Mouse (Mus musculus) frontal cortex, postnatal 25 days (tissue): Measurements from ENCODE around the gene Hist1h3a.
A peak's percentile ranks its signal among the peaks of the same experiment; 100 is the strongest.
"Not testable (repeated sequence)": the region's sequence is repeated elsewhere in the genome, so short reads cannot be mapped to it uniquely, and the experiment has no call there.

Experiments used
- DNase-seq, 2 experiments: peaks; one replicate each; pipeline ENCODE4 v3.0.0; 2022; ENCODE audit warnings: low spot score in 2 of 2

The Hist1h3a gene

DNA sequence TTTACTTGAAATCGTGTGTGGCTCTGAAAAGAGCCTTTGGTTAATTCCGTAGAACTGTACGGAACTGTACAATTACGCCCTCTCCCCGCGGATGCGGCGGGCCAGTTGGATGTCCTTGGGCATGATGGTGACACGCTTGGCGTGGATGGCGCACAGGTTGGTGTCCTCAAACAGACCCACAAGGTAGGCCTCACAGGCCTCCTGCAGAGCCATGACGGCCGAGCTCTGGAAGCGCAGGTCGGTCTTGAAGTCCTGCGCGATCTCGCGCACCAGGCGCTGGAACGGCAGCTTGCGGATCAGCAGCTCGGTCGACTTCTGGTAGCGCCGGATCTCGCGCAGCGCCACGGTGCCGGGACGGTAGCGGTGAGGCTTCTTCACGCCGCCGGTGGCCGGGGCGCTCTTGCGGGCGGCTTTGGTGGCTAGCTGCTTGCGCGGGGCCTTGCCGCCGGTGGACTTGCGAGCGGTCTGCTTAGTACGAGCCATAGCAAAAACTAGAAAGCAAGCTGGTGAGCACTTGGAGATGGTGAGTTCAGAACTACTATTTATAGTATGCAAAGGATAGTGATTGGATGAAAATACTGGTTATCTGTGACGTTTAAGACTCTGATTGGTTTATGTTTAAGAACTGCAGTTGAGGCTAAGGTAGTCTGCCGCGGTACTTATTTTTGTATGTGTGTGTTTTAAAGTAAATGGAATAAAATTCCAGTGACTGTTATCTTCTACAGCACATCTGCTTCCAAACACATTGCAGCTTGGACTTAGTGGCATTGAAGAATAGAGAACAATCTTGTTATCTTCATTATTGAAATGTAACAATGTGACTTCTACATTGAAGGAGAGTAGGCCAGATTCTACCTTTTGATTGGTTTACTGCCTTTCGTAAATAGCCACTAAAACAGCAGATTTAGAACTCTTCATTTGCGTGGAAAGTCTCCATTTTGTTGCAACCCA lies at the start of gene Hist1h3a:
Gene Hist1h3a, minus strand, starts transcription at position 516 of the 951 bp plus-strand sequence.
- DNase-seq: peak; percentile 30 to 35

DNA sequence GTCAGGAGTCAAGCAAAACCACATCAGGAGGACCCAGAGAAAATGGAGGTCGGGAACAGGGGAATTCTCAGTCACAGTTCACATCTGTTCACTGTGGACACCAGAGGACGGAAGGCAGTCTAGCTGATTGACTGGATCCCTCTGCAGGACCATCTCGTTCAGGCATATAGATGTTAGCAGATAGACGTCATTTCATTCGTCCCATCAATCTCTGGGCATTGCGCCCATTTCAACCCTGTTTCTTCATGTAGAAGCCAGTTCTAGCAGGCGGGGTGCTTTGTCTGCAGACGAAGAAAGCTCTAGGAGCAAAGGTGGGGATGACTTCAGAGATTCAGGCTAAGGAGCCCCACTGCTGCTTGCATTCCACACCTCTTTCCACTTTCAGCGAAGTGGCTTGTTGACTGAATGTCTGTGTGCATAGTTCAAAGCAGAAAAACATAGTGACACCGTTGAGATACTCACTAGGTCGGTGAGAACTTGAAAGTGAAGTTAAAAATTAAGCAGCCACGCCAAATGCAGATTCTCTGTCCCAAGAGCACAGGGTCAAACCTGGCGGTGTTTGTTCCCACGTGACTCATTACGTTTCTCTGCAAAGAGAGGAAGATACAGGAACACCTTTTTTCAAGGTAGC lies 44.4 kb upstream of the Hist1h3a start, which contains the start of gene Slc17a2:
Gene Slc17a2, plus strand, starts transcription at position 572 of the 631 bp plus-strand sequence.
- DNase-seq: no peak

DNA sequence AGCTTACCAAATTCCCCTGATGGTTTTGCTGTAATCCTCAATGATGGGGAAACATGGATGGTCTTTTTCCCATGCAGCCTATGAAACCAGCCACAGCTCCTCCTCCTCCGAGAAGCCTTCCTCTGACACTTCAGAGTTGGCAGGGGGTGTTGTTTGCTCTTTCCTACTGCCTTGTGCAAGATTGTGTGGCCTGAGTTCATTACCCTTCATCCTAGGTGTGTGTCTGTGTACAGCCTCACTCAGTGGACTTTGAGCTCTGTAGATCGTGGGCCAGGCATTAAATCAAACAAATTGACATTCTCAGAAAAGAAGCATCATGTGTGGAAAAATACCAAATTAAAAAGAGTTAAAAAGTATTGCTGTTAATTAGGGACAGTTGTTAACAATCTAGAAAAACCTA lies 42.3 kb upstream of the Hist1h3a start:
- DNase-seq: no peak

DNA sequence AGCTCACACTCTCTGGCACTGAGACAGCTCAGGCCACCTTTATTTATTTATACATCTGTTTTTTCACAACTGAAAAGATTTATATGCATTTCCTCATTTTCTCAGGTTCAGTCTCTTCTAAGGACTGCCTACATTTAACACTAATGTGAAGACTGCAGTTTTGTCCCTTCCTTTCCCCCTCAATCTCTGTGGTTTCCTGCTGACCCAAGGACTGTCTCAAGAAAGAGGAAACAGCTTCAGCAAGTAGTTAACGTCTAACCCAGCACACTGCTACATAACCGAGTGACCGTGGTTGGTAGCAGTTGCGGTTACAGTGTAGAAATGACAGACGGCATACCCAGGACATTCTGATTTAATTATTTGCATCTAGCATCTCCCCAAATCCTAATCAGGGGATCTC lies 37.2 kb upstream of the Hist1h3a start:
- no peak for DNase-seq

DNA sequence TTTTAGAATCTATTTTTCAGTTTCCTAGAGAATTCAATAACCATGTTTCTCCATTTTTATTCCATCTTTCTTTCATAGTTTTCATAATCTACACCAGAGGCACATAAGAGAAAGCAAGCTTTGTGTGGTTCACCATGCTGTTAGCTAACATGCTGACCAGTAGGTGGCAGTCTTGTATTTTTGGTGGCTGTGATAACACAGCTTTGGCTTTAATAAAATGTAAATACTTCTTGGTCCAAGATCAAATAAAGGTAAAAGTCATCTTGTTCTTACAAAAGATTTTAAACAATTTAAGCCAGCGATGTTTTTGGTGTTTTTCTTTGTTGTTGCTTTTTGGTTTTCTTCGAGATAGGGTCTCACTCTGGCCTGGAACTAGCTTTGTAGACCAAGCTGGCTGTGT lies 30.3 kb upstream of the Hist1h3a start:
- peak in 1 of 2 experiments; percentile 7 for DNase-seq

DNA sequence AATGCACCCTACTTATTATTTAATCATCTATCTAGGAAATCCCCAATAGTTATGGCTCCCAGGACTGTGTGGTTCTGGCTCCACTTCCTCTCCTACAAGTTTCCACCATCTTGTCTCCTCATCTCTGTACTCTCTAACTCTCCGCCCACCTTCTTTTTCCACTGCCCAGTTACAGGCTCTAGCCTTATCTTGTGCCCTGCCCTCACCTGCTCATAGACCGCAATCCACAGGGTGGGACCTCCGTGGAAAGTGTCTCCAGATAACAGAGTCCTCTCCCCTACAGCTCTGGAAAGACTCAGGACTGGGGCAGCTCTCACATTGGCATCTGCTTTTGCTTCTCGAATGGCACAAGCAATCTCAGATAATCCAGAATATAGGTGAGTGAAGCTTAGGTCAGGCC lies 16.8 kb upstream of the Hist1h3a start:
- DNase-seq: no peak

DNA sequence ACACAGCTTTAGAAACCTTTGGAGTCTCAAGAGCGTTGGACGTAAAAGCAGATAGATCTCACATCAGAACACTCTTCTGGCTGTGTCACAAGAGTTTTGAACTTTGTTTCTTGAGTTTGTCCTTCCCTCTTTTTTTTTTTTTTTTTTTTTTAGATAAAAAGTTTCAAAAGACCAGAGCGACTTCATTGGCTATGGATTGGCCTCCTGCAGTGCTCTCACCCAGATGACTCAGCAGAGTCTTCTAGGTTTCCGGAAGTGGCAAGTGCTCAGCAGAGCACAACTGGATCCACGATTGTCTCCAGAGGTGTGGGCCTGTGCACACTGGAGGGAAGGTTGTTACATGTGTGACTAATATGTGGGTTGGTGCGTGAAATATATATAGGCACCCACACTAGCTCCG lies 16.2 kb upstream of the Hist1h3a start:
- no peak for DNase-seq

DNA sequence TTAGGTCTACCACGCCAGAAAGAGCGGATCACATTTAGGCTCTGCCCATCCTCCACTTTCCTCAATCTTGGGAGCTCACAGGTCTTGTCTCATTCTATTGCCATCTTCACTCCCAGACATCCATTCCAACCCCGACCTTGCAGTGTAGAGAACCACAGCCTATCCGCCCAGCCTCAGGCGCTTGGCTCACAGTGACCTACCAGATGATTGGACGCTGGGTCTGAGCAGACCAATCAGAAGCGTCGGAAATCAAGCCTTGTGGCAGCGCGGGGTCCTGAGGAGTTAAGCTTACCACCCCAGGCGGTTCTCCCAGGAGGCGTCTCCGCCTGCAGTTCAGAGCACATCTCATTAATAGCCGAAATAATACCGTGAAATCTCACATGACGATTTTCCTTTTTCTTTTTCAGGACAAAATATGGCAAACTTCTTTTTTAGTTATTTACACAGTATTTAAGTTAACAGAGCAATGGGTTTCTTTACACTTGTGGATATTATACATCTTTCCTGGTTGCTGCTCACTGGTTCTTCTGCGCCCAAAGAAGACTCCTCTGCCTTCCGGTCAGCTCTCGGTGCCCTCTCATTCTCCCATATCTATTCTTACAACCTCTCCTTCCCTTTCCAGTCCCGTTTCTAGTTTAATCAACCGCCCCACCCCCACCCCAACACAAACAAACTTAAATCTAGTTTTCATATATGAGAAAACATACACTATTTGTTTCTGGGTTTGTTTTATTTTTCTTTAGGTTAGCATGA lies 10.6 kb upstream of the Hist1h3a start:
- DNase-seq: no peak

DNA sequence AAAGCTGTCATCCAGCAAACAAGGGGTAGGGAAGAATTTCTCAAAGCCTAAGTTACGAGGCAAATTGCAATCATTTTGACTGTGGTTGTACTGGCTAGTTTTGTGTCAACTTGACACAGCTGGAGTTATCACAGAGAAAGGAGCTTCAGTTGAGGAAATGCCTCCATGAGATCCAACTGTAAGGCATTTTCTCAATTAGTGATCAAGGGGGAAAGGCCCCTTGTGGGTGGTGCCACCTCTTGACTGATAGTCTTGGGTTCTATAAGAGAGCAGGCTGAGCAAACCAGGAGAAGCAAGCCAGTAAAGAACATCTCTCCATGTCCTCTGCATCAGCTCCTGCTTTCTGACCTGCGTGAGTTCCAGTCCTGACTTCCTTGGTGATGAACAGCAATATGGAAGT lies 7.4 kb upstream of the Hist1h3a start, which contains the start of gene Trim38:
Gene Trim38, plus strand, starts transcription at position 301 of the 400 bp plus-strand sequence.
- DNase-seq: not testable (repeated sequence)

DNA sequence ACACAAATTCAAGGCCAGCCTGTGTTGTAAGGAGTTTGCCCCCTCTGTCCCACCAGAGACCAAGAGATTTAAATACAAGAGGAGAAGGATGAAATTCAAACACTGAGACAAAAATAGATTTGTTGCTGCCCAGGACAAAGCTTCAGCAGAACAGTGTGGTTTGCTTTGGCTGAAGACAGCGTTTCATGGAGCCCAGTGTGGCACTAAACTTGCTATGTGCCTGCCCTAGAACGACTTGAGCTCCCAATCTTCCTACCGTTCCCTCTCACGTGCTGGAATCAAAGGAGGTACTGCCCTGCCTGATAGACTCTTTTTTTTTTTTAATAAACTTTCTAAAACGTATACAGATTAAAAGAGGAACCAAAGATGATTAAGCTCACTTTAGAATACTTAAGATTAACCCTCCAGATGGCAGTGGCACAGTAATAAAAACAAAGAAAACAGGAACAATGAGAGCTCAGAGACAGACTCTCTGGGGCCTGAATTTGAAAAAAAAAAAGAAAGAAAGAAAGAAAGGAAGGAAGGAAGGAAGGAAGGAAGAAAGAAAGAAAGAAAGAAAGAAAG lies 6.7 kb upstream of the Hist1h3a start:
- DNase-seq: no peak

DNA sequence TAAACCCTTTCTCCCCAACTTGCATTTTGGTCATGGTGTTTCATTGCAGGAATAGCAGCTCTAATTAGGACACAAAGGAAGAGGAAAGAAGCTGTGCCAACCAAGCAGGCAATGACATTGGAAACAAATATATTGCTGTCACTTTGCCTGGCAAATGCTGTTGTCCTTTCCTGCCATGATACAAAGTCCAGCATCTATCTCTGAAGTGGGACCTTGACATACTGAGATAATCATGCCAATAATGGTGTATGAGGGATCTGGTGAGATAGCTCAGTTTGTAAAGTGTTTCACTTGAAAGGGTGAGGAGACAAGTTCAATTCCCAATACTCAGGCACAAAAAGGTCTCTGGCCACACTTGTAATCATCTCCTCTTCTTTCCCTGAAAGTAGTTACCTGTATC lies 4.6 kb upstream of the Hist1h3a start:
- no peak for DNase-seq

DNA sequence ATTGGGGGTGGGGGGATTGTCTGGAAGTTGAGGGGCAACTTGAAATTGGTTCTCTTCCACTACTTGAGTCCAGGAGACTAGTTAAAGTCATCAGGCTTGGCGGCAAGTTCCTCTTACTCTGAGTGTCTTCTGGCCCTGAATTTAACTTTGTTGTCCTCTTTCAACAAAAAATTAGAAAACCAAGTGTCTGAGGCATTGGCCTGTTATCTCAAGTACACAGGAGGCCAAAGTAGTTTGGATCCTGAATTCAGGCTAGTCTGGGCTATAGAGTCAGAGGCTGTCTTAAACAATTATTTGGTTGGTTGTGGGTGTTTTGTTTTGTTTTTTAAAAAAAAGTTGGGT lies 3.0 kb upstream of the Hist1h3a start:
- no peak for DNase-seq

DNA sequence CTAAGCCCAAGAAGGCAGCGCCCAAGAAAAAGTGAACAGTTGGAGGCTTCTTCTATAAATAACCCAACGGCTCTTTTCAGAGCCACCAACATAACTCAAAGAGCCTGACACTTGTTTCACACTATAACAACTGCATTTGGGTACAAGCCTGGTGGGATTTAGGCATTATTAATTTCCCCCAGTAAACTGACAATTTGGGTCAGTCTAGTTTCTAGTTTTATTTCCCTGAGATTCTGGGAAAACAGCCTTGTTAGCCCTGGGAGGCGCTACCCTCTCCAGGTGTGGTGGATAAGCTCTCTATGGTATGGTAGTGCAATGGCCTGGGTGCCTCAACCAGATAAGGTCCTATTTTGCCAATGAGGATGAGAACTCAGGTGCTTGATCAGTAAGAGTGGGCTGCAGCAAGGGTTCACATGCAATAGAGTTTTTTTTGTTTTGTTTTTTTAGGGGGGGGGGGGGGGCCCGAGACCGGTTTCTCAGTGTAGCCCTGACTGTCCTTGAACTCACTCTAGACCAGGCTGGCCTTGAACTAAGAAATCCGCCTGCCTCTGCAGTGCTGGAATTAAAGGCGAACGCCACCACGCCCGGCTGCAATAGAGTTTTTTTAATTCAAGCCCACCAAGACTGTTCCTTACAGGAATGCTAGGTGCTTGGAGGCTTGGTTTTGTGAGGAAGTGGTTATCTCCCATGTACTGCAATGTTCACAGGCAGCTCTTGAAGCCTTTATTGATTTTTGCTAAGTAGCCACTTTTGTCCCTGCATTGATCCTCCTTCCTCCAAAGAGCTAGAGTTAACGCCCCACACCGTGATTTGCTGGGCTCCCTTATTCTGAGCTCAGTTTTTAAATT lies 2.4 kb upstream of the Hist1h3a start:
- DNase-seq: no peak

DNA sequence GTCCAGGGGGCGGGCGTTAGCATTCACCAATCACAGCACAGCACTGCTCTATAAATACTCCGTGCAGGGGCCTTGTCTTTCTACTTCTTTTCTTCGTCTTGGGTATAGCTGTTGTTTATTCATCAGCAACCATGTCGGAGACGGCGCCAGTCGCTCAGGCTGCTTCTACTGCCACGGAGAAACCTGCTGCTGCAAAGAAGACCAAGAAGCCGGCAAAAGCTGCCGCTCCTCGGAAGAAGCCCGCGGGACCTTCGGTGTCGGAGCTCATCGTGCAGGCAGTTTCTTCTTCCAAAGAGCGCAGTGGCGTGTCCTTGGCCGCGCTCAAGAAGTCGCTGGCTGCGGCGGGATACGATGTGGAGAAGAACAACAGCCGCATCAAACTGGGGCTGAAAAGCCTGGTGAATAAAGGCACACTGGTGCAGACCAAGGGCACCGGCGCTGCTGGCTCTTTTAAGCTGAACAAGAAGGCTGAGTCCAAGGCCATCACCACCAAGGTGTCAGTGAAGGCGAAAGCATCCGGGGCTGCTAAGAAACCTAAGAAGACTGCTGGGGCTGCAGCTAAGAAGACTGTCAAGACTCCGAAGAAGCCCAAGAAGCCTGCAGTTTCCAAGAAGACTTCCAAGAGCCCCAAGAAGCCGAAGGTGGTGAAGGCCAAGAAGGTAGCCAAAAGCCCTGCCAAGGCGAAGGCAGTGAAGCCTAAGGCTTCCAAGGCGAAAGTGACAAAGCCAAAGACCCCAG lies 1.6 kb upstream of the Hist1h3a start, which contains the start of gene Hist1h1a:
Gene Hist1h1a, plus strand, starts transcription at position 81 of the 738 bp plus-strand sequence.
- DNase-seq: peak; percentile 65 to 71

DNA sequence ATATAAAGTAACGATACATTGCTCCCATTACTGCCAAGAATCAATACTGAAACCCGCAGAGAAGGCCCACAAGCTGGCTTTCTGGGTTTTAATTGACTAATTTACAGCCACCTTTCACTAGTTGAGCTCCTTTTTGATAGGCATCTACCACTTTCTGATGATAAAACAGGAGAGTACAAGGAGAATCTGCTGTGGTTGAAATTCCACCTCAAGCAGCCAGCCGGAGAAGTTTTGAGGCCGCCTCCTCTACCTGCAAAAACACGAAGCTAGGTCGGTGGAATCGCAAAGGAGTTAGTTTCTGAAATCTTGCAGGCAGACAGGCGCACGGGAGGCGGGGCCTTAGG lies 1.0 kb upstream of the Hist1h3a start:
- DNase-seq: no peak

DNA sequence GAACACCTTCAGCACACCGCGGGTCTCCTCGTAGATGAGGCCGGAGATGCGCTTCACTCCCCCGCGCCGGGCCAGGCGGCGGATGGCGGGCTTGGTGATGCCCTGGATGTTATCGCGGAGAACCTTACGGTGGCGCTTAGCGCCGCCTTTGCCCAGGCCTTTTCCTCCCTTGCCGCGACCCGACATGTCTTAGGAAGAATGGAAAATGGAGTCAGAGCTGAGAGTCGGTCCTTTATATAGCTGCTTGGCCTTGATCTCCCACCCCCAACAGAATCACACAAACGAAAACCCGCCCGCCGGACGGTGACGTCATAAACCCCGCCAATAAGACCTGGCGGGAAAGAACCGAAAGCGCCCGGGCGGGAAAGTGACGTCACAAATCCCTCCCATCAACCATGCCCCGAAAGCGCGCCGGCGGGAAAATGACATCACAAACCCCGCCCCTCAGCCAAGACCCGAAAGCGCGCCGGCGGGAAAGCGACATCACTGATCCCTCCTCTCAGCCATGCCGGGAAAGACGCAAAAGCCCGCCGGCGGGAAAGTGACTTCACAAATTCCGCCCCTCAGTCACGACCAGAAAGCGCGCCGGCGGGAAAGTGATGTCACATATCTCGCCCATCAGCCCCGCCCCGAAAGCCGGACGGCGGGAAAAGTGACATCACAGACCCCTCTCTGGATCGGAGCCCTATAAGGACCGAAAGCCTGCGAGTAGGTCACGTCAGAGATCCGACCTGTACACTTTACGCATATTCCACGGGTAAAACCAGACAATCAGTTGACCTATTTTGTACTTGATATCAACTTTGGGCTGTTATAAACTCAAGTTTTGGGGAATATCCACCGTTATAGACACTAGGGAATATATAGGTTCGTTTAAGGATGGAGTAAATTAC lies 968 bp downstream of the Hist1h3a start, which contains the start of gene Hist1h4a:
Gene Hist1h4a, minus strand, starts transcription at position 259 of the 893 bp plus-strand sequence.
- peak; percentile 96 to 98 for DNase-seq

DNA sequence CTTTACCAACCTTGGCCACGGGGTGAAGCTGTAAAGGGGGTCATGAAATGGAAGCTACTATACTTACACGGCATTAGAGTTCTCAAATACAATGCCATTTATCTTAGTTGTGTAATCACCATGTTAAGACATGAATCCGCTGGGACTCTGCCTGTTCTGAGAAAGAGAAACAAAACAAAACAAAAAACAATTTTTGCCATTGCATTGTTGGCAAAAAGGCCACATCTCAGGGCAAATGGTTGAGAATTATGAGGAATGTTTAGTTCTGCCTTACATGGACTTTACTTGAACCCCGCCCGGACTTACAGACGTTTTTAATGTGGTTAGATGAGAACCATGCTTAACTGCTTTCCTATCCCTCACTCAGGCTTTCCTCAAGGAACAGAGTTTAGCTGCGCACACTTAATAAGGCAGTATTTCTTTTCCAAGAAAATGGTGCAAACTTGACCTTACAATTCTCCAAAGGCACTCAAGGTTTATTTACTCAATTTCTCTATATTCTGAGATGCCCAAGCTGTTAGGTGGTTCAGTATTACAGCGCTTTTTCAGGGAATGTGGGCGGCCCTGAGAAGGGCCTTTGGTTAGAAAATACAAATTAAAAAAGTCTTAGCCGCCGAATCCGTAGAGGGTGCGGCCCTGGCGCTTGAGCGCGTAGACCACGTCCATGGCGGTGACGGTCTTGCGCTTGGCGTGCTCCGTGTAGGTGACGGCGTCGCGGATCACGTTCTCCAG lies 1.8 kb downstream of the Hist1h3a start:
- DNase-seq: peak in 1 of 2 experiments; percentile 13

DNA sequence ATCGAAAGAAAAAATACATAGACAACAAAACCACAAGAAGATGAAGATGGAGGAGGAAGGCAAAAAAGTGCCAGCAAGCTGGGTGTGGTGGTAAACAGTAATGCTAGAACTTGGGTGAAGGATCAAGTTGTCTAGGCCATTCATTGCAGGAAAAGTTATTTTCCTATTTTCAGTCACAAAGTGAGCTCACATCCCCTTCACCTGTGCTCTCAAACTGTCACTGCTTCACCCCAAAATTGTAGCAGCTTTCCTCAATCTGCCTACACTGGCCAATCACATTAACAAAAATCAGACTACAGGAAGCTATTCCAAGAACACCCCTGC lies 2.3 kb downstream of the Hist1h3a start:
- DNase-seq: no peak
